Mouse (Mus musculus) brown adipose tissue, adult 24 weeks (tissue): ENCODE measurements around the gene Gnb1l. TPM values are rescaled to one million over a fixed set of nuclear protein-coding genes. Genes with fewer than 3 reads are reported as not detected.

Experiments used
- H3K27ac ChIP-seq: fragments of 200-500 bp; replicated peaks from 2 replicates; pipeline ENCODE4 v1.5.1; 2012; ENCODE audit warnings: low read depth, mild to moderate bottlenecking, low read length
- H3K4me1 ChIP-seq: fragments of 200-500 bp; 2 replicates; pipeline ENCODE4 v1.6.1; 2012; ENCODE audit warnings: low read length, mixed read lengths; ENCODE audit not compliant: control insufficient read depth, insufficient read depth, insufficient read length
- H3K4me3 ChIP-seq: fragments of 200-500 bp; 2 replicates; pipeline ENCODE4 v1.5.1; 2012; ENCODE audit warnings: low read depth, mild to moderate bottlenecking, low read length, moderate library complexity; ENCODE audit not compliant: insufficient read depth
- polyA plus RNA-seq: library from polyadenylated mRNA; stranded (reverse); fragments of >200 nt; gene quantifications from 2 replicates; pipeline ENCODE4 v1.2.4, GENCODE M21; 2012; ENCODE audit not compliant: missing spikeins, insufficient read depth, insufficient read length

Gnb1l gene
- polyA plus RNA-seq, 1 experiment: 4.3 TPM

- H3K4me1 ChIP-seq: no peaks in the 10 kb centered on the region
- H3K4me3 ChIP-seq: no peak overlapping the region
- H3K27ac ChIP-seq: no peak overlapping the region
Observed at GRCm38 (mm10) chr16:18598006-18598405, 99.5 kb downstream of the Gnb1l start.

GRCm38 (mm10) chr16:18601447-18601846 lies 102.9 kb downstream of the Gnb1l start:
- H3K4me1 ChIP-seq: no peaks in the 10 kb centered on the region
- H3K27ac ChIP-seq: no peak overlapping the region
- H3K4me3 ChIP-seq: no peak overlapping the region

- no peak overlapping the region for H3K4me3 ChIP-seq
- H3K27ac ChIP-seq: no peak overlapping the region
- H3K4me1 ChIP-seq: no peaks in the 10 kb centered on the region
Observed at GRCm38 (mm10) chr16:18604267-18604701, 105.8 kb downstream of the Gnb1l start.

- H3K27ac ChIP-seq: no peak overlapping the region
- no peaks in the 10 kb centered on the region for H3K4me1 ChIP-seq
- H3K4me3 ChIP-seq: no peak overlapping the region
Observed at GRCm38 (mm10) chr16:18605705-18606104, 107.2 kb downstream of the Gnb1l start.

- Histone ChIP-seq H3K4me3 (no peak overlapping the region), H3K27ac (no peak overlapping the region), H3K4me1 (no peaks in the 10 kb centered on the region)
Observed at GRCm38 (mm10) chr16:18608226-18608625, 109.7 kb downstream of the Gnb1l start.

- Histone ChIP-seq H3K27ac (no peak overlapping the region), H3K4me1 (no peaks in the 10 kb centered on the region), H3K4me3 (no peak overlapping the region)
Observed at GRCm38 (mm10) chr16:18609099-18609498, 110.6 kb downstream of the Gnb1l start.

- Histone ChIP-seq H3K4me1 (no peaks in the 10 kb centered on the region), H3K4me3 (no peak overlapping the region), H3K27ac (no peak overlapping the region)
Observed at GRCm38 (mm10) chr16:18611752-18612151, 113.2 kb downstream of the Gnb1l start.

- Histone ChIP-seq H3K27ac (no peak overlapping the region), H3K4me1 (no peaks in the 10 kb centered on the region), H3K4me3 (no peak overlapping the region)
Observed at GRCm38 (mm10) chr16:18613301-18613700, 114.8 kb downstream of the Gnb1l start.

Other genes starting within 250 kb of the Gnb1l start
- 85.5 and 92.7 TPM in 2 replicates for gene Ranbp1, start 250.0 kb upstream of the Gnb1l start, polyA plus RNA-seq
- gene Gm49776, start 240.4 kb upstream of the Gnb1l start, polyA plus RNA-seq: not detected in 2 replicates
- 4.8 and 4.9 TPM in 2 replicates for gene Dgcr8, start 209.5 kb upstream of the Gnb1l start, polyA plus RNA-seq
- 23.5 and 26.3 TPM in 2 replicates for gene Tango2, start 150.6 kb upstream of the Gnb1l start, polyA plus RNA-seq
- 3.8 and 4.7 TPM in 2 replicates for gene Arvcf, start 150.5 kb upstream of the Gnb1l start, polyA plus RNA-seq
- gene Txnrd2, start 72.3 kb upstream of the Gnb1l start, polyA plus RNA-seq: 77.6 and 92.5 TPM in 2 replicates
- 452 and 497 TPM in 2 replicates for gene Comt, start 71.9 kb upstream of the Gnb1l start, polyA plus RNA-seq
- gene Rtl10, start 188 bp downstream of the Gnb1l start, polyA plus RNA-seq: not detected in 2 replicates
- not detected in 2 replicates for gene Tbx1, start 92.0 kb downstream of the Gnb1l start, polyA plus RNA-seq
- gene Gp1bb, start 123.7 kb downstream of the Gnb1l start, polyA plus RNA-seq: 1.0 TPM in 1 of 2 replicates, not detected in the other
- not detected in 2 replicates for gene Gm49601, start 127.7 kb downstream of the Gnb1l start, polyA plus RNA-seq
- 3.3 and 7.1 TPM in 2 replicates for gene Sept5, start 131.2 kb downstream of the Gnb1l start, polyA plus RNA-seq